Mouse (Mus musculus): ENCODE measurements around the gene Erg. TPM values are rescaled to one million over a fixed set of nuclear protein-coding genes. Genes with fewer than 3 reads are reported as not detected.

Erg gene
- polyA plus RNA-seq, 1 experiment = 4.2 TPM

- Histone ChIP-seq H3K27ac (ENCODE audit: insufficient read depth, low read depth, low read length) (no peak overlapping the region), H3K27me3 (ENCODE audit: control insufficient read depth, insufficient read depth, low read length) (no peaks in the 10 kb centered on the region)
- WGBS = 54% methylated on average over 8 of the region's 8 CpGs
These were observed 149.8 kb downstream of the Erg start for GRCm38 (mm10) chr16:95436611-95437010.

GRCm38 (mm10) chr16:95436051-95436450 lies 150.3 kb downstream of the Erg start:
- Histone ChIP-seq H3K27me3 (ENCODE audit: control insufficient read depth, insufficient read depth, low read length) (no peaks in the 10 kb centered on the region), H3K4me3 (ENCODE audit: low read depth, low read length) (no peak overlapping the region), H3K36me3 (ENCODE audit: control insufficient read depth, insufficient read depth, low read length) (no peaks in the 10 kb centered on the region), H3K4me1 (ENCODE audit: control insufficient read depth, insufficient read depth, insufficient read length, low read length) (peaks cover 12% of the 10 kb centered on the region; the same call in 1 of the 2 replicates), H3K27ac (ENCODE audit: insufficient read depth, low read depth, low read length) (no peak overlapping the region)
- TF ChIP-seq CTCF (IDR thresholded peaks at IDR 0.05; ENCODE audit: extremely low read depth, insufficient read length, insufficient replicate concordance, low read depth, low read length) (no peak), POLR2A (IDR thresholded peaks at IDR 0.05; ENCODE audit: low read depth, low read length) (no peak)
- 59% methylated on average over 4 of the region's 4 CpGs for WGBS

More at GRCm38 (mm10) chr16:95436611-95437010, 149.8 kb downstream of the Erg start:
- Histone ChIP-seq H3K36me3 (ENCODE audit: control insufficient read depth, insufficient read depth, low read length) (no peaks in the 10 kb centered on the region), H3K4me3 (ENCODE audit: low read depth, low read length) (no peak overlapping the region), H3K4me1 (ENCODE audit: control insufficient read depth, insufficient read depth, insufficient read length, low read length) (peaks cover 12% of the 10 kb centered on the region; the same call in 1 of the 2 replicates)
- TF ChIP-seq CTCF (IDR thresholded peaks at IDR 0.05; ENCODE audit: extremely low read depth, insufficient read length, insufficient replicate concordance, low read depth, low read length) (no peak), POLR2A (IDR thresholded peaks at IDR 0.05; ENCODE audit: low read depth, low read length) (no peak)

- Histone ChIP-seq H3K27ac (ENCODE audit: insufficient read depth, low read depth, low read length) (no peak overlapping the region), H3K27me3 (ENCODE audit: control insufficient read depth, insufficient read depth, low read length) (no peaks in the 10 kb centered on the region), H3K36me3 (ENCODE audit: control insufficient read depth, insufficient read depth, low read length) (no peaks in the 10 kb centered on the region), H3K4me1 (ENCODE audit: control insufficient read depth, insufficient read depth, insufficient read length, low read length) (peaks cover 12% of the 10 kb centered on the region; the same call in 1 of the 2 replicates), H3K4me3 (ENCODE audit: low read depth, low read length) (no peak overlapping the region)
- WGBS = 87% methylated on average over 8 of the region's 8 CpGs
- TF ChIP-seq CTCF (IDR thresholded peaks at IDR 0.05; ENCODE audit: extremely low read depth, insufficient read length, insufficient replicate concordance, low read depth, low read length) (no peak), POLR2A (IDR thresholded peaks at IDR 0.05; ENCODE audit: low read depth, low read length) (no peak)
These were observed 152.0 kb downstream of the Erg start for GRCm38 (mm10) chr16:95434434-95434833.

GRCm38 (mm10) chr16:95432540-95432971 lies 153.8 kb downstream of the Erg start:
- Histone ChIP-seq H3K27ac (ENCODE audit: insufficient read depth, low read depth, low read length) (no peak overlapping the region), H3K4me3 (ENCODE audit: low read depth, low read length) (no peak overlapping the region), H3K36me3 (ENCODE audit: control insufficient read depth, insufficient read depth, low read length) (no peaks in the 10 kb centered on the region), H3K27me3 (ENCODE audit: control insufficient read depth, insufficient read depth, low read length) (no peaks in the 10 kb centered on the region), H3K4me1 (ENCODE audit: control insufficient read depth, insufficient read depth, insufficient read length, low read length) (peaks cover 3% of the 10 kb centered on the region; the same call in 1 of the 2 replicates)
- WGBS = 36% methylated on average over 2 of the region's 2 CpGs
- TF ChIP-seq POLR2A (IDR thresholded peaks at IDR 0.05; ENCODE audit: low read depth, low read length) (no peak), CTCF (IDR thresholded peaks at IDR 0.05; ENCODE audit: extremely low read depth, insufficient read length, insufficient replicate concordance, low read depth, low read length) (no peak)

- Histone ChIP-seq H3K27ac (ENCODE audit: insufficient read depth, low read depth, low read length) (no peak overlapping the region), H3K36me3 (ENCODE audit: control insufficient read depth, insufficient read depth, low read length) (no peaks in the 10 kb centered on the region), H3K4me3 (ENCODE audit: low read depth, low read length) (no peak overlapping the region), H3K4me1 (ENCODE audit: control insufficient read depth, insufficient read depth, insufficient read length, low read length) (peaks cover 3% of the 10 kb centered on the region; the same call in 1 of the 2 replicates), H3K27me3 (ENCODE audit: control insufficient read depth, insufficient read depth, low read length) (no peaks in the 10 kb centered on the region)
- no peak for TF ChIP-seq POLR2A (IDR thresholded peaks at IDR 0.05; ENCODE audit: low read depth, low read length)
- no peak for TF ChIP-seq CTCF (IDR thresholded peaks at IDR 0.05; ENCODE audit: extremely low read depth, insufficient read length, insufficient replicate concordance, low read depth, low read length)
- WGBS = 79% methylated on average over 3 of the region's 3 CpGs
These were observed 156.5 kb downstream of the Erg start for GRCm38 (mm10) chr16:95429851-95430250.

- TF ChIP-seq POLR2A (IDR thresholded peaks at IDR 0.05; ENCODE audit: low read depth, low read length) (no peak), CTCF (IDR thresholded peaks at IDR 0.05; ENCODE audit: extremely low read depth, insufficient read length, insufficient replicate concordance, low read depth, low read length) (no peak)
These were observed 158.2 kb downstream of the Erg start for GRCm38 (mm10) chr16:95428239-95428638.

GRCm38 (mm10) chr16:95427512-95427911 lies 158.9 kb downstream of the Erg start:
- Histone ChIP-seq H3K4me1 (ENCODE audit: control insufficient read depth, insufficient read depth, insufficient read length, low read length) (0 out of 2 replicates have a peak, but pooled peaks cover 3% of the 10 kb centered on the region), H3K27me3 (ENCODE audit: control insufficient read depth, insufficient read depth, low read length) (no peaks in the 10 kb centered on the region), H3K4me3 (ENCODE audit: low read depth, low read length) (no peak overlapping the region), H3K36me3 (ENCODE audit: control insufficient read depth, insufficient read depth, low read length) (no peaks in the 10 kb centered on the region), H3K27ac (ENCODE audit: insufficient read depth, low read depth, low read length) (no peak overlapping the region)
- TF ChIP-seq CTCF (IDR thresholded peaks at IDR 0.05; ENCODE audit: extremely low read depth, insufficient read length, insufficient replicate concordance, low read depth, low read length) (no peak), POLR2A (IDR thresholded peaks at IDR 0.05; ENCODE audit: low read depth, low read length) (no peak)
- WGBS = 78% methylated on average over 10 of the region's 10 CpGs

More at GRCm38 (mm10) chr16:95428239-95428638, 158.2 kb downstream of the Erg start:
- no peaks in the 10 kb centered on the region for H3K36me3 ChIP-seq (ENCODE audit: control insufficient read depth, insufficient read depth, low read length)
- H3K4me1 ChIP-seq (ENCODE audit: control insufficient read depth, insufficient read depth, insufficient read length, low read length) = 0 out of 2 replicates have a peak, but pooled peaks cover 3% of the 10 kb centered on the region
- H3K27ac ChIP-seq (ENCODE audit: insufficient read depth, low read depth, low read length) = no peak overlapping the region
- H3K4me3 ChIP-seq (ENCODE audit: low read depth, low read length) = no peak overlapping the region
- WGBS = 87% methylated on average over 5 of the region's 5 CpGs
- H3K27me3 ChIP-seq (ENCODE audit: control insufficient read depth, insufficient read depth, low read length) = no peaks in the 10 kb centered on the region
